Mouse (Mus musculus) bone marrow, adult 2 months (tissue): ENCODE measurements around the gene H2afy2.

Source experiments
- CTCF ChIP-seq: fragments of 200-500 bp; IDR thresholded peaks from 2 replicates; pipeline ENCODE4 v1.5.1; 2011; ENCODE audit warnings: low read length, control low read depth; ENCODE audit not compliant: control insufficient read depth, insufficient read depth
- POLR2A ChIP-seq: fragments of 200-500 bp; IDR thresholded peaks from 2 replicates; pipeline ENCODE4 v1.6.1; 2011; ENCODE audit warnings: low read depth, mild to moderate bottlenecking, control low read depth, low read length, borderline replicate concordance; ENCODE audit not compliant: control insufficient read depth

- TF ChIP-seq CTCF (no peak), POLR2A (no peak)
Observed at GRCm38 (mm10) chr10:61730171-61730570, 53.8 kb downstream of the H2afy2 start.
